Mouse (Mus musculus) gastrocnemius, postnatal 36 days (tissue): Measurements from ENCODE around the gene Kat2b. TPM values are rescaled to one million over a fixed set of nuclear protein-coding genes. Genes with fewer than 3 reads are reported as not detected.
A peak's percentile ranks its signal among the peaks of the same experiment; 100 is the strongest.
"Not testable (repeated sequence)": the region's sequence is repeated elsewhere in the genome, so short reads cannot be mapped to it uniquely, and the experiment has no call there.

ENCODE experiments used
- DNase-seq, 2 experiments: peaks; one replicate each; pipeline ENCODE4 v3.0.0; 2022
- intact Hi-C: fragments of 180-260 bp; cut with DNase I; formaldehyde crosslinking; loops from one replicate; pipeline ENCODE4 v1.15.1; 2025
- long read RNA-seq, 2 experiments: library from polyadenylated mRNA; stranded (forward); transcript quantifications; one replicate each; pipeline ENCODE4 v2.0.0; 2021
- total RNA-seq, 2 experiments: library from RNA; stranded (reverse); gene quantifications; 2 replicates each; pipeline ENCODE4 v1.2.3; 2021

Gene Kat2b
- total RNA-seq = 10 to 100 TPM; 50.9 to 62.0 TPM
- long read RNA-seq, experiment 1, full-length matches to known transcripts = 3 of 13 reads
- long read RNA-seq, experiment 1, partial matches to known transcripts = 1 of 13 reads
- long read RNA-seq, experiment 1, other reads (novel, unspliced or antisense) = 9 of 13 reads
- long read RNA-seq, experiment 2, full-length matches to known transcripts = 4 of 12 reads
- long read RNA-seq, experiment 2, partial matches to known transcripts = 8 of 12 reads
- long read RNA-seq, experiment 2, other reads (novel, unspliced or antisense) = 0 of 12 reads

- peak in 1 of 2 experiments; percentile 25 for DNase-seq
- intact Hi-C loops = loop anchor here (5.0 kb wide), 3 partner anchors 36 to 81 kb away; no protein-coding TSS in a partner anchor
Observed at GRCm38 (mm10) chr17:53566161-53566918, at the start of gene Kat2b. TSS of gene Kat2b (plus strand) at chr17:53566861.

GRCm38 (mm10) chr17:53519364-53519763 is 47.3 kb upstream of the Kat2b start:
- DNase-seq = no peak
- intact Hi-C loops = loop anchor here (10.0 kb wide), 1 partner anchor 315 kb away; no protein-coding TSS in a partner anchor

- DNase-seq = no peak
- intact Hi-C loops = no loop called here
Observed at GRCm38 (mm10) chr17:53520509-53520908, 46.2 kb upstream of the Kat2b start.

- intact Hi-C loops = no loop called here
- no peak for DNase-seq
Observed at GRCm38 (mm10) chr17:53528034-53528433, 38.6 kb upstream of the Kat2b start.

GRCm38 (mm10) chr17:53531160-53531559 is 35.5 kb upstream of the Kat2b start:
- DNase-seq = no peak
- intact Hi-C loops = no loop called here

GRCm38 (mm10) chr17:53532425-53532824 is 34.2 kb upstream of the Kat2b start:
- intact Hi-C loops = no loop called here

GRCm38 (mm10) chr17:53539351-53539750 is 27.3 kb upstream of the Kat2b start, which contains the start of gene Pp2d1:
TSS of gene Pp2d1 (minus strand) at chr17:53539451.
- intact Hi-C loops = not testable (repeated sequence)

More at GRCm38 (mm10) chr17:53532425-53532824, 34.2 kb upstream of the Kat2b start:
- no peak for DNase-seq

GRCm38 (mm10) chr17:53542536-53542935 is 24.1 kb upstream of the Kat2b start:
- DNase-seq = no peak
- intact Hi-C loops = no loop called here

More at GRCm38 (mm10) chr17:53539351-53539750, 27.3 kb upstream of the Kat2b start, which contains the start of gene Pp2d1:
- DNase-seq = not testable (repeated sequence)

GRCm38 (mm10) chr17:53543591-53544324 is 22.9 kb upstream of the Kat2b start:
- intact Hi-C loops = no loop called here
- DNase-seq = peak in 1 of 2 experiments; percentile 5

- no peak for DNase-seq
- intact Hi-C loops = no loop called here
Observed at GRCm38 (mm10) chr17:53551306-53552299, 15.1 kb upstream of the Kat2b start.

GRCm38 (mm10) chr17:53554088-53554487 is 12.6 kb upstream of the Kat2b start:
- no peak for DNase-seq
- intact Hi-C loops = no loop called here

GRCm38 (mm10) chr17:53554813-53555212 is 11.8 kb upstream of the Kat2b start:
- intact Hi-C loops = no loop called here
- no peak for DNase-seq

- no peak for DNase-seq
- intact Hi-C loops = no loop called here
Observed at GRCm38 (mm10) chr17:53557443-53557842, 9.2 kb upstream of the Kat2b start.

- DNase-seq = no peak
- intact Hi-C loops = no loop called here
Observed at GRCm38 (mm10) chr17:53559646-53560045, 7.0 kb upstream of the Kat2b start.

- intact Hi-C loops = no loop called here
Observed at GRCm38 (mm10) chr17:53561458-53562029, 5.1 kb upstream of the Kat2b start.

GRCm38 (mm10) chr17:53564837-53565236 is 1.8 kb upstream of the Kat2b start:
- intact Hi-C loops = loop anchor here (5.0 kb wide), 3 partner anchors 37 to 82 kb away; no protein-coding TSS in a partner anchor

More at GRCm38 (mm10) chr17:53561458-53562029, 5.1 kb upstream of the Kat2b start:
- no peak for DNase-seq

GRCm38 (mm10) chr17:53566919-53567345 is 271 bp downstream of the Kat2b start:
- DNase-seq = peak in 1 of 2 experiments; percentile 61
- intact Hi-C loops = loop anchor here (5.0 kb wide), 3 partner anchors 35 to 80 kb away; no protein-coding TSS in a partner anchor

More at GRCm38 (mm10) chr17:53564837-53565236, 1.8 kb upstream of the Kat2b start:
- DNase-seq = no peak

- DNase-seq = peak; percentile 13 to 68
- intact Hi-C loops = loop anchor here (5.0 kb wide), 3 partner anchors 35 to 80 kb away; no protein-coding TSS in a partner anchor
Observed at GRCm38 (mm10) chr17:53567346-53568101, 863 bp downstream of the Kat2b start.
